Comparison of ENCODE assay signal across 8 mouse cellular contexts in genomic region chr13:23450398-23450797, GRCm38 (mm10). TPM values are rescaled to one million over a fixed set of nuclear protein-coding genes. Genes with fewer than 3 reads are reported as not detected.
DNase-seq lines count a peak whose midpoint lies in the region; ATAC-seq and TF ChIP-seq lines count a peak whose summit lies in the region.

No protein-coding gene starts in this region.

- WGBS in heart, embryonic 15.5 days = under 1% methylated on average over 15 of the region's 15 CpGs
- WGBS in liver, embryonic 13.5 days (ENCODE audit: insufficient replicate concordance) = under 1% methylated on average over 15 of the region's 15 CpGs
- under 1% methylated on average over 15 of the region's 15 CpGs for WGBS in stomach, embryonic 15.5 days

- H3K36me3 ChIP-seq in heart, embryonic 15.5 days = no peaks in the 10 kb centered on the region
- H3K36me3 ChIP-seq in liver, embryonic 13.5 days = no peaks in the 10 kb centered on the region
- H3K36me3 ChIP-seq in stomach, embryonic 15.5 days = no peaks in the 10 kb centered on the region

- peak overlapping the region; percentile 61 for H3K4me3 ChIP-seq in heart, embryonic 15.5 days
- H3K4me3 ChIP-seq in liver, embryonic 13.5 days (replicated peaks) = peak overlapping the region; percentile 62
- peak overlapping the region; percentile 54 for H3K4me3 ChIP-seq in stomach, embryonic 15.5 days (replicated peaks)

- TF ChIP-seq POLR2A in brain, embryonic 14.5 days (IDR thresholded peaks at IDR 0.05; ENCODE audit: borderline replicate concordance, extremely low read depth, insufficient read depth, insufficient read length, poor library complexity, severe bottlenecking) = no peak

- peak overlapping the region; percentile 76 for H3K4me2 ChIP-seq in heart, embryonic 15.5 days
- peak overlapping the region; percentile 73 for H3K4me2 ChIP-seq in liver, embryonic 13.5 days
- H3K4me2 ChIP-seq in stomach, embryonic 15.5 days = peak overlapping the region; percentile 65

- H3K9ac ChIP-seq in heart, embryonic 15.5 days = peak overlapping the region; percentile 52
- peak overlapping the region; percentile 70 for H3K9ac ChIP-seq in liver, embryonic 13.5 days
- no peak overlapping the region; the same call in 1 of the 2 replicates for H3K9ac ChIP-seq in stomach, embryonic 15.5 days

- H3K4me1 ChIP-seq in heart, embryonic 15.5 days (replicated peaks) = no peaks in the 10 kb centered on the region
- peaks cover 44% of the 10 kb centered on the region for H3K4me1 ChIP-seq in liver, embryonic 13.5 days (replicated peaks)
- H3K4me1 ChIP-seq in stomach, embryonic 15.5 days = no peaks in the 10 kb centered on the region; the same call in 1 of the 2 replicates

- H3K27me3 ChIP-seq in heart, embryonic 15.5 days = no peaks in the 10 kb centered on the region
- H3K27me3 ChIP-seq in liver, embryonic 13.5 days = no peaks in the 10 kb centered on the region
- no peaks in the 10 kb centered on the region for H3K27me3 ChIP-seq in stomach, embryonic 15.5 days (replicated peaks)

- H3K27ac ChIP-seq in heart, embryonic 15.5 days = peak overlapping the region; percentile 33; the same call in 1 of the 2 replicates
- peak overlapping the region; percentile 87 for H3K27ac ChIP-seq in liver, embryonic 13.5 days
- no peak overlapping the region for H3K27ac ChIP-seq in stomach, embryonic 15.5 days

- no peak for ATAC-seq in heart, embryonic 15.5 days (replicated peaks; ENCODE audit: insufficient number of reproducible peaks, insufficient read depth, low FRiP score, low read depth)
- peak; percentile 50 for ATAC-seq in liver, embryonic 13.5 days (ENCODE audit: low read depth)
- ATAC-seq in stomach, embryonic 15.5 days (ENCODE audit: insufficient read depth, low FRiP score, low read depth) = no peak

- no peak for TF ChIP-seq CTCF in brain, embryonic 14.5 days (IDR thresholded peaks at IDR 0.05; ENCODE audit: borderline replicate concordance, extremely low read depth, insufficient read depth, insufficient read length)

- H3K9me3 ChIP-seq in heart, embryonic 15.5 days (replicated peaks) = no peaks in the 10 kb centered on the region
- no peaks in the 10 kb centered on the region for H3K9me3 ChIP-seq in liver, embryonic 13.5 days (replicated peaks)
- no peaks in the 10 kb centered on the region for H3K9me3 ChIP-seq in stomach, embryonic 15.5 days

- DNase-seq in CD4-positive helper T cell, adult 2 months (ENCODE audit: low read depth, low spot score) = peak; percentile 78
- DNase-seq in brain, embryonic 14.5 days (ENCODE audit: low read depth) = peak; percentile 91
- DNase-seq in fibroblast of lung, adult 2 months (ENCODE audit: low read depth) = peak; percentile 57
- DNase-seq in kidney, postnatal 25 days = peak; percentile 87 to 94
- peak; percentile 86 for DNase-seq in liver, embryonic 13.5 days
- peak; percentile 72 to 80 for DNase-seq in natural killer cell, adult 2 months (ENCODE audit: low spot score in 2 of 2)

RNA-seq across cellular contexts. Expression of gene Btn1a1, which starts 15.3 kb away (rescaled TPM):
- polyA plus RNA-seq in brain, embryonic 14.5 days (2012; rRNA removed) = 0.05 and 0.12 TPM in 2 replicates
- 0.85 and 1.4 TPM in 2 replicates for polyA plus RNA-seq in heart, embryonic 15.5 days (2015; fragmentation: Nextera tagmentation; extraction: Ambion mirVana)
- 1.5 and 2.0 TPM in 2 replicates for polyA plus RNA-seq in liver, embryonic 13.5 days (2015; fragmentation: Nextera tagmentation; extraction: Ambion mirVana)
- polyA plus RNA-seq in stomach, embryonic 15.5 days (2015; fragmentation: Nextera tagmentation; extraction: Ambion mirVana) = 0.09 and 0.22 TPM in 2 replicates

RNA-seq across cellular contexts. Expression of gene Abt1, which starts 26.7 kb away (rescaled TPM):
- 7.2 and 8.3 TPM in 2 replicates for polyA plus RNA-seq in brain, embryonic 14.5 days (2012; rRNA removed)
- 8.1 and 8.2 TPM in 2 replicates for polyA plus RNA-seq in heart, embryonic 15.5 days (2015; fragmentation: Nextera tagmentation; extraction: Ambion mirVana)
- polyA plus RNA-seq in liver, embryonic 13.5 days (2015; fragmentation: Nextera tagmentation; extraction: Ambion mirVana) = 8.3 and 9.1 TPM in 2 replicates
- 10.7 and 11.9 TPM in 2 replicates for polyA plus RNA-seq in stomach, embryonic 15.5 days (2015; fragmentation: Nextera tagmentation; extraction: Ambion mirVana)

RNA-seq across cellular contexts. Expression of gene Btn2a2, which starts 38.3 kb away (rescaled TPM):
- 0.03 and 0.11 TPM in 2 replicates for polyA plus RNA-seq in brain, embryonic 14.5 days (2012; rRNA removed)
- polyA plus RNA-seq in heart, embryonic 15.5 days (2015; fragmentation: Nextera tagmentation; extraction: Ambion mirVana) = 0.31 and 0.41 TPM in 2 replicates
- polyA plus RNA-seq in liver, embryonic 13.5 days (2015; fragmentation: Nextera tagmentation; extraction: Ambion mirVana) = not detected in 2 replicates
- polyA plus RNA-seq in stomach, embryonic 15.5 days (2015; fragmentation: Nextera tagmentation; extraction: Ambion mirVana) = 0.08 and 0.15 TPM in 2 replicates
